Mouse (Mus musculus) liver, postnatal 0 days (tissue): ENCODE data around the gene Il6st.

Source experiments
- CTCF ChIP-seq: sonication (generic); IDR thresholded peaks from 2 replicates; pipeline ENCODE4 v1.5.1; 2016; ENCODE audit warnings: antibody characterized with exemption, low read depth
- EP300 ChIP-seq: IDR thresholded peaks from 2 replicates; pipeline ENCODE4 v1.6.1; 2016; ENCODE audit warnings: antibody characterized with exemption, low read depth, mild to moderate bottlenecking

- TF ChIP-seq CTCF (no peak), EP300 (no peak)
Observed at GRCm38 (mm10) chr13:112466946-112467255, 3.0 kb downstream of the Il6st start.
